Mouse (Mus musculus): Measurements from ENCODE around the gene Gm17545. TPM values are rescaled to one million over a fixed set of nuclear protein-coding genes. Genes with fewer than 3 reads are reported as not detected.

The Gm17545 gene
- polyA plus RNA-seq, 1 experiment from 2014 or later: not detected

DNA sequence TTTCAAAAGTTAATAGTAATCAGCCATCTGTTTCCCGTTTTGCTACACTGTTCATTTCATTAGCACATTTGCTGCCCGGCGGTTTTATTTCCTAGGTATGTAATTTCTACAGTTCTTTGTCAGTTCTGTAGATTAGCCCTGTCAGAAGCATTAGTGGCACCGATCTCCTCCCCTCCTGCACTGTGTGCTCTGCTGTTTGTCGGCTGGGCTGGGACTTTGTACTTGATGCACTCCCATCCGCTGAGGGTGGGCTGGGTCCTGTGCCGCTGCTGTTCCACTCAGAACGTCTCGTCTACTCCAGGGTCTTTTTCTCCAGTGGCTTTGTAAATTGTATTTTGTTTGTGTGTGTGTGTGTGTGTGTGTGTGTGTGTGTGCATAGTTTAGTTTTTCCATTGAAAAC lies 34.9 kb downstream of the Gm17545 start:
- H3K36me3 ChIP-seq (ENCODE audit: control insufficient read depth, insufficient read depth, low read length): no peaks in the 10 kb centered on the region
- H3K27ac ChIP-seq (ENCODE audit: low read depth, low read length): no peak overlapping the region
- no peaks in the 10 kb centered on the region for H3K4me1 ChIP-seq (replicated peaks; ENCODE audit: control insufficient read depth, insufficient read depth, low read length)
- 0 out of 2 replicates have a peak, but pooled peaks have one; percentile 36 for ATAC-seq (replicated peaks; ENCODE audit: low FRiP score)
- WGBS: 61% methylated on average over 9 of the region's 9 CpGs
- no peaks in the 10 kb centered on the region for H3K27me3 ChIP-seq (replicated peaks; ENCODE audit: control insufficient read depth, insufficient read depth, low read length)
- no peak for DNase-seq (ENCODE audit: low spot score)
- H3K9ac ChIP-seq (ENCODE audit: low read depth, low read length): no peak overlapping the region
- H3K4me2 ChIP-seq: no peak overlapping the region
- no peak overlapping the region for H3K4me3 ChIP-seq (ENCODE audit: low read depth, low read length)
- no peaks in the 10 kb centered on the region for H3K9me3 ChIP-seq (ENCODE audit: control insufficient read depth, low read length)

DNA sequence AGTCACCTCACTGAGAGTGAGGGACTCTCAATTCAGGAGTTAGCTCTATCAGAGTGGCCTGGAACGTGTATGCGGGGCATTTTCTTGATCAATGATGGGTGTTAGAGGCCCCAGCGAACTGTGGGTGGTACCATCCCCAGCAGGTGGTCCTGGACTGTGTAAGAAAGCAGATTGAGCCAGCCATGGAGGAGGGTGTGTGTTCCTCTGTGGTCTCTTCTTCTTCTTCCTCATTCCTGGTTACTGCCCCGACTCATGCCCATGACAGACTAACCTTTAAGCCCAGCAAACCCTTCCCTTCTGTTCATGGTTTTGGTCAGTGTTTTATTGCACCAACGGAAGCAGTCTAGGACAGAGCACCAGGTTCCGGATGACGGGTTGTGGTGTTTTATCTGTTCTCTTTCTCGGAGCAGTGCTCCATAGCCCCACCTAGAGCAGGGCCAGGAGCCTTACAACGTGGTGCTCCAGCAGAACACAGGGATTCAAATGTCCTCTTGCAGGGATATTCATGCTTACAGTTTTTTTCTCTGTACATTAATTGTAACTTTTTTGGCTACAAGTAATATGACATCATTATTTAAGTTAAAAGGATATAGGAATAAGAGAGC lies 40.2 kb downstream of the Gm17545 start:
- Histone ChIP-seq H3K4me1 (replicated peaks; ENCODE audit: control insufficient read depth, insufficient read depth, low read length) (no peaks in the 10 kb centered on the region), H3K4me3 (ENCODE audit: low read depth, low read length) (no peak overlapping the region), H3K27ac (ENCODE audit: low read depth, low read length) (no peak overlapping the region), H3K9ac (ENCODE audit: low read depth, low read length) (no peak overlapping the region), H3K36me3 (ENCODE audit: control insufficient read depth, insufficient read depth, low read length) (no peaks in the 10 kb centered on the region), H3K4me2 (no peak overlapping the region), H3K27me3 (replicated peaks; ENCODE audit: control insufficient read depth, insufficient read depth, low read length) (no peaks in the 10 kb centered on the region), H3K9me3 (ENCODE audit: control insufficient read depth, low read length) (no peaks in the 10 kb centered on the region)
- WGBS: 65% methylated on average over 9 of the region's 9 CpGs
- DNase-seq (ENCODE audit: low spot score) (no peak), ATAC-seq (replicated peaks; ENCODE audit: low FRiP score) (no peak)

DNA sequence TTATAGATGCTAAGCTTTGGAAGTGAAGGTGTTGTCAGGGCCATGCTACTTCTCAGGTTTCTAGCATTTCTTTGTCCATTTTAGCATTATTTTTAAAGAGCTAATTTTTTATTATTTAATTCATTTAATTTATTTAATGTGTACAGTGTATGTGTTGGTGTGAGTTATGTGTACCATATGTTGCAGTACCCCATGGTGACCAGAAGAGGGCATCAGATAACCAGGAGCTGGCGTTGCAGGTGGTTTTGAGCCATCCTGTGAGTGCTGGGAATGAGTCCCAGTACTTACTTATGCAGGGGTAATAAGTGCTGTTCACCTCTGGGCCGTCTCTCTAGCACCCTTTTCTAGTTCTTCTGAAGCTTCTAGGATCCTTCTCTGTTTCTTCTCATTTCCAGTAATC lies 41.0 kb downstream of the Gm17545 start:
- H3K27me3 ChIP-seq (replicated peaks; ENCODE audit: control insufficient read depth, insufficient read depth, low read length): no peaks in the 10 kb centered on the region
- ATAC-seq (replicated peaks; ENCODE audit: low FRiP score): no peak
- no peaks in the 10 kb centered on the region for H3K9me3 ChIP-seq (ENCODE audit: control insufficient read depth, low read length)
- H3K4me1 ChIP-seq (replicated peaks; ENCODE audit: control insufficient read depth, insufficient read depth, low read length): no peaks in the 10 kb centered on the region
- DNase-seq (ENCODE audit: low spot score): no peak
- H3K4me3 ChIP-seq (ENCODE audit: low read depth, low read length): no peak overlapping the region
- H3K4me2 ChIP-seq: no peak overlapping the region
- no peak overlapping the region for H3K27ac ChIP-seq (ENCODE audit: low read depth, low read length)
- no peaks in the 10 kb centered on the region for H3K36me3 ChIP-seq (ENCODE audit: control insufficient read depth, insufficient read depth, low read length)
- WGBS: 89% methylated on average over 2 of the region's 2 CpGs
- H3K9ac ChIP-seq (ENCODE audit: low read depth, low read length): no peak overlapping the region

DNA sequence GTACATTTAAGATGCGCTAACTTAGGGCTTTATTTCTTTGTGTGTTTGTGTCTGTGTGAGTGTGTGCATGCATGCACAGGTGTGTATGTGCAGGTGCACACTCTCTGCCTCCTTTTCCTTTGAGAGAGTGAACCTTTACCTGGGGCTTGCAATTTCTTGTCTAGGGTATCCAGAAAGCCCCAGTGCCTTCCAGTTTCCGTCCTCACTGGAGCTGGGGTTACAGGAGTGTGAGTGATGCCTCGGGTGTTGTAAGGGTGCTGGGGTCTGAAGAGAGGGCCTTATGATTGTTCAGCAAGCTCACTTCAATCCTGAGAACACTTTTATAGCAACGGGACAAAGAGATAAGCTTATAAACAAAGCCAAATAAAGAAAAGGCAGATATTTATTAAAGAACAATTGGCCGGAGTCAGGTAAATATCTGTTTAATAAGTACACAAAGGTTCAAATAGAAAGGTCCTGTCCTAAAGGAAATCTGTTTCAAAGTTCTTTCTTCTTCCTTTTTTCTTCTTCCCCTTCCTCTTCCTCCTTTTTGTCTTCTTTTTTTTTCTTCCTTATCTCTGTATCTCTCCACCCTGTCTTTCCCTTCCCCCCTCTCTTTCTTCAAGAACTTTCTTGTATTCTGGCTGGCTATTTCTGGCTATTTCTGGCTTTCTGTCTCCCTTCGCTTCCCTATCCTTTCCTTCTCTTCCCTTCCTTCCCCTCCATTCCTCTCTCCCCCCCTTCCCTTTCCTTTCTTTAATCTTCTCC lies 43.1 kb downstream of the Gm17545 start:
- Histone ChIP-seq H3K4me1 (replicated peaks; ENCODE audit: control insufficient read depth, insufficient read depth, low read length) (no peaks in the 10 kb centered on the region), H3K9ac (ENCODE audit: low read depth, low read length) (no peak overlapping the region), H3K27ac (ENCODE audit: low read depth, low read length) (no peak overlapping the region), H3K4me2 (no peak overlapping the region), H3K9me3 (ENCODE audit: control insufficient read depth, low read length) (no peaks in the 10 kb centered on the region), H3K36me3 (ENCODE audit: control insufficient read depth, insufficient read depth, low read length) (no peaks in the 10 kb centered on the region), H3K27me3 (replicated peaks; ENCODE audit: control insufficient read depth, insufficient read depth, low read length) (no peaks in the 10 kb centered on the region), H3K4me3 (ENCODE audit: low read depth, low read length) (no peak overlapping the region)
- 74% methylated on average over 6 of the region's 6 CpGs for WGBS
- DNase-seq (ENCODE audit: low spot score) (no peak), ATAC-seq (replicated peaks; ENCODE audit: low FRiP score) (no peak)

DNA sequence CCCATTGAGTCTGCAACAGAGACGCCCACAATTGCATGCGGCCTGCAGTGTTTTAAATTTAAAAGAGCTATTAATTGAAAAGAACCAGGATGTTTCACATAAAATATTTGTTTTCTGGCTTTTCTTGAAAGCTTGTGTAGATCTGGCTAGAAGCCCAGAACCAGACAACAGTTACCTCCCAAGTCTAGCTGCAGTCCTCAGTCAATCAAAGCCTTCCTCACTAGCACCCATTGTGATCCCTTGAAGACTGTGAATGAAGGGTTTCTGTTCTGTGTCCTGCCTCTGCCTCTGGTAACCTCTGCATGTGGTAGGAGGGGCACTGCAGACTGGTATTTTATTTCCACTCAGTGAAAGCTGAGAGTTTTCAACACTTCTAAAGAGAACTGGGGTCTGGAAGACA lies 48.9 kb downstream of the Gm17545 start:
- Histone ChIP-seq H3K27ac (ENCODE audit: low read depth, low read length) (no peak overlapping the region), H3K4me2 (no peak overlapping the region), H3K9ac (ENCODE audit: low read depth, low read length) (no peak overlapping the region), H3K36me3 (ENCODE audit: control insufficient read depth, insufficient read depth, low read length) (no peaks in the 10 kb centered on the region), H3K4me1 (replicated peaks; ENCODE audit: control insufficient read depth, insufficient read depth, low read length) (peaks cover 9% of the 10 kb centered on the region), H3K27me3 (replicated peaks; ENCODE audit: control insufficient read depth, insufficient read depth, low read length) (no peaks in the 10 kb centered on the region), H3K4me3 (ENCODE audit: low read depth, low read length) (no peak overlapping the region), H3K9me3 (ENCODE audit: control insufficient read depth, low read length) (no peaks in the 10 kb centered on the region)
- ATAC-seq (replicated peaks; ENCODE audit: low FRiP score) (no peak), DNase-seq (ENCODE audit: low spot score) (no peak)
- WGBS: 89% methylated on average over 2 of the region's 2 CpGs

DNA sequence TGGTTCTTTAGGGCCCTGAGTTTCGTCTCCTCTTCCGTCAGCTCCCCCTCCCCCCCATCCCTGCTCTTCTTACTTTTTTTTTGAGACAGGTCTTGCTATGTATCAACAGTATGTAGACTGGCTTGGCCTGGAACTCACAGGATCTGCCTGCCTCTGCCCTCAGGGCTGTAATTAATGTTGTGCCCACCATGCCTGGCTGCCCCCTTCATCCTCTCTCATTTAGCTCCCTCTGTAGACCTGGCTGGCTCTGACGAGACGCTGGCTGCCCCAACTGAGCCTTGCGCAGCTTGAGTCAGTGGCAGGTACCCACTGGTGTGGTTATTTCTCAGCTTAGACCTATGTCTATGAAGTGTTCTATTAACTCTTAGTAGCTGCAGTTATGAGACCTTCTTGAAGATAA lies 49.5 kb downstream of the Gm17545 start:
- no peak overlapping the region for H3K4me2 ChIP-seq
- no peaks in the 10 kb centered on the region for H3K36me3 ChIP-seq (ENCODE audit: control insufficient read depth, insufficient read depth, low read length)
- no peak for ATAC-seq (replicated peaks; ENCODE audit: low FRiP score)
- peaks cover 9% of the 10 kb centered on the region for H3K4me1 ChIP-seq (replicated peaks; ENCODE audit: control insufficient read depth, insufficient read depth, low read length)
- no peak overlapping the region for H3K9ac ChIP-seq (ENCODE audit: low read depth, low read length)
- H3K4me3 ChIP-seq (ENCODE audit: low read depth, low read length): no peak overlapping the region
- WGBS: 78% methylated on average over 5 of the region's 5 CpGs
- DNase-seq (ENCODE audit: low spot score): no peak
- no peaks in the 10 kb centered on the region for H3K9me3 ChIP-seq (ENCODE audit: control insufficient read depth, low read length)
- no peak overlapping the region for H3K27ac ChIP-seq (ENCODE audit: low read depth, low read length)
- no peaks in the 10 kb centered on the region for H3K27me3 ChIP-seq (replicated peaks; ENCODE audit: control insufficient read depth, insufficient read depth, low read length)

DNA sequence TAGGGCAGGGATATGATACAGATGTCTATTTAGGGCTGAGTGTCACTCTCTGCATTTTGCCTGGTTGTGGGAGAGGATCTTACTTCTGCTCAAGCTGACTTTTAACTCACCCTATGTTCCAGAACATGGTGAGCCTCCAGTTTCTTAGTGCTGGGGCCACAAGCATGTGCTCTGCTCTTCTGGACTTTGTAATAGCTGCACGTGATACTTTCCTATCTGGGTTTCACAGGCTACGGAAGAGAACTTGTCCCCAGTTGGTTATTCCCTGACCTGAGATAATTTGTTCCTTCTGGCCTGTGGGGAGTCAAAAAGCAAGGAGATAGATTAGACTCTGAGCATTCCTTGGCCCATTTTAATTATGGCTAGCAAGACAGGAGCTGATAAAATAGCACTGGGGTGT lies 51.5 kb downstream of the Gm17545 start:
- no peak overlapping the region for H3K4me3 ChIP-seq (ENCODE audit: low read depth, low read length)
- ATAC-seq (replicated peaks; ENCODE audit: low FRiP score) (peak; percentile 49; the same call in 1 of the 2 replicates), DNase-seq (ENCODE audit: low spot score) (no peak)
- H3K27ac ChIP-seq (ENCODE audit: low read depth, low read length): peak overlapping the region; percentile 23; the same call in 1 of the 2 replicates
- no peaks in the 10 kb centered on the region for H3K9me3 ChIP-seq (ENCODE audit: control insufficient read depth, low read length)
- H3K4me1 ChIP-seq (replicated peaks; ENCODE audit: control insufficient read depth, insufficient read depth, low read length): peaks cover 9% of the 10 kb centered on the region
- H3K36me3 ChIP-seq (ENCODE audit: control insufficient read depth, insufficient read depth, low read length): no peaks in the 10 kb centered on the region
- no peak overlapping the region for H3K9ac ChIP-seq (ENCODE audit: low read depth, low read length)
- no peak overlapping the region for H3K4me2 ChIP-seq
- WGBS: 39% methylated on average over 2 of the region's 2 CpGs
- no peaks in the 10 kb centered on the region for H3K27me3 ChIP-seq (replicated peaks; ENCODE audit: control insufficient read depth, insufficient read depth, low read length)
